Mouse (Mus musculus) kidney, adult 2 months (tissue): ENCODE data around the gene Dmrtc1a. TPM values are rescaled to one million over a fixed set of nuclear protein-coding genes. Genes with fewer than 3 reads are reported as not detected.
"Not testable (repeated sequence)": the region's sequence is repeated elsewhere in the genome, so short reads cannot be mapped to it uniquely, and the experiment has no call there.

Experiments used
- DNase-seq: peaks from one replicate; pipeline ENCODE4 v3.0.0; 2021
- H3K27ac ChIP-seq: fragments of 200-500 bp; 2 replicates; pipeline ENCODE4 v1.5.1; 2012; ENCODE audit warnings: low read depth, low read length, control low read depth, inconsistent platforms; ENCODE audit not compliant: insufficient read depth
- H3K27me3 ChIP-seq: fragments of 200-500 bp; replicated peaks from 2 replicates; pipeline ENCODE4 v1.6.1; 2012; ENCODE audit warnings: mild to moderate bottlenecking, moderate library complexity, low read length, inconsistent platforms; ENCODE audit not compliant: control insufficient read depth, insufficient read depth
- H3K36me3 ChIP-seq: fragments of 200-500 bp; 2 replicates; pipeline ENCODE4 v1.6.1; 2012; ENCODE audit warnings: mild to moderate bottlenecking, moderate library complexity, low read length, inconsistent platforms; ENCODE audit not compliant: control insufficient read depth, insufficient read depth
- H3K4me1 ChIP-seq: fragments of 200-500 bp; 2 replicates; pipeline ENCODE4 v1.6.1; 2011; ENCODE audit warnings: low read length; ENCODE audit not compliant: control insufficient read depth, insufficient read depth
- H3K4me3 ChIP-seq: fragments of 200-500 bp; 2 replicates; pipeline ENCODE4 v1.5.1; 2011; ENCODE audit warnings: mild to moderate bottlenecking, low read depth, low read length, control low read depth; ENCODE audit not compliant: insufficient read depth
- CTCF ChIP-seq: fragments of 200-500 bp; conservative IDR thresholded peaks from 2 replicates; pipeline ENCODE4 v1.5.1; 2011; ENCODE audit warnings: low read depth, mild to moderate bottlenecking, control low read depth, low read length, moderate library complexity, mixed read lengths; ENCODE audit not compliant: insufficient read depth, insufficient read length
- POLR2A ChIP-seq: fragments of 200-500 bp; IDR thresholded peaks from one replicate; pipeline ENCODE4 v1.6.1; 2011; ENCODE audit warnings: low read depth, low read length, control low read depth
- WGBS: fragments of 180-500 bp; shearing (Covaris S2); methylation state at CpG from one replicate; pipeline ENCODE4 v1.1.7; 2018; 5-methylcytosine and 5-hydroxymethylcytosine counted together
- polyA plus RNA-seq: library from polyadenylated mRNA; depleted of rRNA; stranded (reverse); fragments of >200 nt; gene quantifications from 2 replicates; pipeline ENCODE4 v1.2.3, GENCODE M21; 2012; rRNA removed

Gene Dmrtc1a
- 0.41 and 0.48 TPM in 2 replicates for polyA plus RNA-seq

- H3K36me3 ChIP-seq, H3K27me3 ChIP-seq, H3K27ac ChIP-seq, H3K4me1 ChIP-seq, H3K4me3 ChIP-seq, DNase-seq: not testable (repeated sequence)
- whole genome bisulfite sequencing = 75% methylated on average over 8 of the region's 9 CpGs
These were observed at the start of gene Dmrtc1a, which contains the start of gene 1700011M02Rik for GRCm38 (mm10) chrX:102908587-102908986. Dmrtc1a (minus strand) TSS chrX:102908687. 1700011M02Rik (plus strand) TSS chrX:102908905.

GRCm38 (mm10) chrX:102950136-102950535 lies 41.6 kb upstream of the Dmrtc1a start:
- not testable (repeated sequence) for H3K4me1 ChIP-seq, DNase-seq, H3K36me3 ChIP-seq, H3K4me3 ChIP-seq, H3K27ac ChIP-seq, H3K27me3 ChIP-seq
- 92% methylated on average over 11 of the region's 11 CpGs for WGBS

GRCm38 (mm10) chrX:102936743-102937142 lies 28.3 kb upstream of the Dmrtc1a start:
- Histone ChIP-seq H3K27ac (no peak overlapping the region), H3K4me3 (no peak overlapping the region), H3K36me3 (no peaks in the 10 kb centered on the region), H3K4me1 (no peaks in the 10 kb centered on the region), H3K27me3 (no peaks in the 10 kb centered on the region; the same call in 1 of the 2 replicates)
- WGBS = 50% methylated on average over 5 of the region's 5 CpGs
- TF ChIP-seq CTCF = no peak
- TF ChIP-seq POLR2A = no peak
- no peak for DNase-seq

GRCm38 (mm10) chrX:102934395-102934764 lies 25.9 kb upstream of the Dmrtc1a start:
- no peak for DNase-seq
- no peak overlapping the region for H3K27ac ChIP-seq
- H3K4me1 ChIP-seq = no peaks in the 10 kb centered on the region
- H3K36me3 ChIP-seq = no peaks in the 10 kb centered on the region
- H3K27me3 ChIP-seq = no peaks in the 10 kb centered on the region; the same call in 1 of the 2 replicates
- no peak overlapping the region for H3K4me3 ChIP-seq
- 57% methylated on average over 8 of the region's 8 CpGs for WGBS
- TF ChIP-seq POLR2A = no peak
- no peak for TF ChIP-seq CTCF

GRCm38 (mm10) chrX:102933571-102934394 lies 25.3 kb upstream of the Dmrtc1a start:
- H3K27me3 ChIP-seq = no peaks in the 10 kb centered on the region; the same call in 1 of the 2 replicates
- no peaks in the 10 kb centered on the region for H3K36me3 ChIP-seq
- TF ChIP-seq CTCF (peak; percentile 30; the same call in 1 of the 2 replicates), POLR2A (no peak)
- peak; percentile 9 for DNase-seq
- peak overlapping the region; percentile 57 for H3K4me3 ChIP-seq
- H3K27ac ChIP-seq = no peak overlapping the region
- 1% methylated on average over 50 of the region's 68 CpGs for WGBS
- no peaks in the 10 kb centered on the region for H3K4me1 ChIP-seq

- WGBS = 37% methylated on average over 12 of the region's 12 CpGs
- TF ChIP-seq CTCF (no peak), POLR2A (no peak)
- Histone ChIP-seq H3K4me1 (no peaks in the 10 kb centered on the region), H3K36me3 (no peaks in the 10 kb centered on the region), H3K4me3 (peak overlapping the region; percentile 57; the same call in 1 of the 2 replicates), H3K27me3 (no peaks in the 10 kb centered on the region; the same call in 1 of the 2 replicates), H3K27ac (no peak overlapping the region)
- DNase-seq = no peak
These were observed 24.6 kb upstream of the Dmrtc1a start for GRCm38 (mm10) chrX:102932992-102933570.

- not testable (repeated sequence) for H3K4me1 ChIP-seq, H3K27me3 ChIP-seq, H3K36me3 ChIP-seq, H3K27ac ChIP-seq, H3K4me3 ChIP-seq, DNase-seq
- whole genome bisulfite sequencing = 81% methylated on average over 6 of the region's 6 CpGs
These were observed 19.6 kb upstream of the Dmrtc1a start, which contains the start of gene 1700018G05Rik for GRCm38 (mm10) chrX:102928072-102928471. 1700018G05Rik (plus strand) TSS chrX:102928372.

GRCm38 (mm10) chrX:102926707-102927106 lies 18.2 kb upstream of the Dmrtc1a start:
- H3K36me3 ChIP-seq, H3K27ac ChIP-seq, H3K27me3 ChIP-seq, H3K4me3 ChIP-seq, H3K4me1 ChIP-seq: not testable (repeated sequence)
- 18% methylated on average over 4 of the region's 4 CpGs for WGBS
- peak; percentile 11 for DNase-seq

GRCm38 (mm10) chrX:102914823-102915222 lies 6.3 kb upstream of the Dmrtc1a start:
- H3K27me3 ChIP-seq, H3K4me3 ChIP-seq, DNase-seq, H3K36me3 ChIP-seq, H3K27ac ChIP-seq, H3K4me1 ChIP-seq: not testable (repeated sequence)
- 86% methylated on average over 1 of the region's 1 CpGs for WGBS
